Mouse (Mus musculus): ENCODE results near the gene Capza1.

- TF ChIP-seq POLR2A (IDR thresholded peaks at IDR 0.05; ENCODE audit: insufficient read depth, low read length): no peak
- no peak for TF ChIP-seq EP300 (IDR thresholded peaks at IDR 0.05; ENCODE audit: insufficient read depth, low read depth, low read length)
These were observed 5.7 kb downstream of the Capza1 start for GRCm38 (mm10) chr3:104858560-104858959.

Measured in ES-Bruce4 (cell line).